Mouse (Mus musculus): Measurements from ENCODE around the gene Rai1. TPM values are rescaled to one million over a fixed set of nuclear protein-coding genes. Genes with fewer than 3 reads are reported as not detected.

The Rai1 gene
- total and polyA plus RNA-seq, 3 experiments = 26.3 to 101 (median 56.7) TPM

DNA sequence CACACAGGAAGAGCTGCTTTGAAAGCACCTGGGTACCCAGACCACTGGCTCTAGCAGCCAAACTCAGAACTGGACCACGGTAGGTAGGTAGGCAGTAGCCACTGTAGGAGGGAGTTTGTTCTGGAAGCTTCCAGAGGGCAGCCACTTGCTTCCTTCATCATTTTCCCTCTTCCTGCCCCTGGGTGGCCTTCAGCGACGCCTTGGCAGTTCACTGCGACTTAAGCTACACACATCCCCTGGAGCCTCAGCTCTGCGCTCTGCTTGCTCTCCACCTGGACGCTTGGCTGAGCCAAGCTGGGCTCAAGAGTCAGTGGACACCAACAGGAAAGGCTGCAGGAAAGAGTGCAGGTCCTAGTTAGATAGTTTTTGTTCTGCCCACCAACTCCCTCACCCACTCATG, 73.2 kb downstream of the Rai1 start:
- no peak overlapping the region for H3K27ac ChIP-seq (ENCODE audit: control insufficient read depth, low read depth, low read length)
- H3K79me2 ChIP-seq (ENCODE audit: control insufficient read depth, insufficient read depth, low read length, poor library complexity) = no peaks in the 10 kb centered on the region
- DNase-seq (ENCODE audit: low read depth, low spot score) = no peak
- no peak overlapping the region for H3K9ac ChIP-seq (ENCODE audit: control insufficient read depth, low read depth, low read length, poor library complexity, severe bottlenecking)
- no peak for TF ChIP-seq NELFE (IDR thresholded peaks at IDR 0.05; ENCODE audit: low read depth, low read length)
- TF ChIP-seq TCF12 (IDR thresholded peaks at IDR 0.05; ENCODE audit: low read depth, low read length) = no peak
- no peak for TF ChIP-seq HCFC1 (IDR thresholded peaks at IDR 0.05; ENCODE audit: low read depth, low read length)
- TF ChIP-seq TBP (IDR thresholded peaks at IDR 0.05; ENCODE audit: low read depth, low read length) = no peak
- TF ChIP-seq UBTF (IDR thresholded peaks at IDR 0.05; ENCODE audit: borderline replicate concordance, insufficient read depth, low read depth, low read length) = no peak
- no peak for TF ChIP-seq GABPA (IDR thresholded peaks at IDR 0.05; ENCODE audit: low read depth, low read length)
- no peak for TF ChIP-seq CHD1 (IDR thresholded peaks at IDR 0.05; ENCODE audit: low read depth, low read length)
- TF ChIP-seq SMC3 (IDR thresholded peaks at IDR 0.05; ENCODE audit: low read depth, low read length) = no peak
- TF ChIP-seq BHLHE40 (IDR thresholded peaks at IDR 0.05; ENCODE audit: borderline replicate concordance, low read depth, low read length) = no peak
- no peak for TF ChIP-seq MYC (IDR thresholded peaks at IDR 0.05; ENCODE audit: low read depth, low read length)
- TF ChIP-seq CTCF (IDR thresholded peaks at IDR 0.05 in 2 of 3, conservative IDR thresholded peaks at IDR 0.05 in 1 of 3; ENCODE audit: control insufficient read depth in 1 of 3, insufficient read depth in 1 of 3, low read depth in 2 of 3, low read length in 3 of 3, poor library complexity in 1 of 3, severe bottlenecking in 1 of 3) = no peak
- no peak for TF ChIP-seq MAFK (IDR thresholded peaks at IDR 0.05; ENCODE audit: borderline replicate concordance, low read depth, low read length)
- no peak for TF ChIP-seq ETS1 (IDR thresholded peaks at IDR 0.05; ENCODE audit: low read depth, low read length)
- no peak for TF ChIP-seq MAZ (IDR thresholded peaks at IDR 0.05; ENCODE audit: low read depth, low read length)
- TF ChIP-seq POLR2AphosphoS5 (IDR thresholded peaks at IDR 0.05; ENCODE audit: borderline replicate concordance, low read depth, low read length) = no peak
- no peak for TF ChIP-seq ZMIZ1 (IDR thresholded peaks at IDR 0.05; ENCODE audit: low read depth, low read length)
- no peak for TF ChIP-seq ZNF384 (IDR thresholded peaks at IDR 0.05; ENCODE audit: low read depth, low read length)
- TF ChIP-seq CHD2 (IDR thresholded peaks at IDR 0.05; ENCODE audit: low read length) = no peak
- no peak for TF ChIP-seq RCOR1 (IDR thresholded peaks at IDR 0.05; ENCODE audit: low read depth, low read length)
- TF ChIP-seq MXI1 (IDR thresholded peaks at IDR 0.05; ENCODE audit: low read depth, low read length) = no peak
- peaks cover 2 to 3% of the 10 kb centered on the region in 2 experiments; a peak in 1 of 4 replicates for H3K36me3 ChIP-seq (ENCODE audit: control insufficient read depth in 1 of 2, insufficient read depth in 2 of 2, low read length in 2 of 2)
- H3K9me3 ChIP-seq (replicated peaks; ENCODE audit: insufficient read depth, low read length) = no peaks in the 10 kb centered on the region
- H3K27me3 ChIP-seq (ENCODE audit: control insufficient read depth in 1 of 2, insufficient read depth in 2 of 2, low read length in 2 of 2) = no peaks in the 10 kb centered on the region
- no peaks in the 10 kb centered on the region; a peak in 1 of 4 replicates for H3K4me1 ChIP-seq (ENCODE audit: control insufficient read depth in 1 of 2, insufficient read depth in 2 of 2, low read length in 2 of 2)
- H3K4me3 ChIP-seq (ENCODE audit: control insufficient read depth in 1 of 2, insufficient read depth in 1 of 2, low read depth in 2 of 2, low read length in 2 of 2) = no peak overlapping the region

DNA sequence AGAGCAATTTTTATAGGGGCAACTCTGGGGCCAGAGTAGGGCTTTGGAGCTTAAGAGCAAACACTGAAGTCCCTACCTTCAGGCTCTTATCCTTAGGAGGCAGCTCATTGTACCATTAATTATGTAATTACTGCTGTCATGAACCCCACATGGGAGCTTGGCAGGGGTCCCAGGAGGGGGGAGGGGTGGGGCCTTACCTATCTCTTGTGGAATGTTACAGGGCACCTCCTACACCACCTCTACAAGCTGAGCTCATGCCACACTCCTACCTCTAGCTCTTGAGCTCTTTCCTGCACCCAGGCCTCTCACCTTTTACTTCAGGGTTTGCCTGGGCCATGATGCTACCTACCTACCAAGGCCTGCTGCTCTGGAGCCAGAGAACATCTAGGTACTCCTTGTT, 73.7 kb downstream of the Rai1 start:
- peaks cover 2 to 3% of the 10 kb centered on the region in 2 experiments; a peak in 1 of 4 replicates for H3K36me3 ChIP-seq (ENCODE audit: control insufficient read depth in 1 of 2, insufficient read depth in 2 of 2, low read length in 2 of 2)
- no peak overlapping the region for H3K27ac ChIP-seq (ENCODE audit: control insufficient read depth, low read depth, low read length)
- no peak overlapping the region for H3K9ac ChIP-seq (ENCODE audit: control insufficient read depth, low read depth, low read length, poor library complexity, severe bottlenecking)
- no peak overlapping the region for H3K4me3 ChIP-seq (ENCODE audit: control insufficient read depth in 1 of 2, insufficient read depth in 1 of 2, low read depth in 2 of 2, low read length in 2 of 2)
- DNase-seq (ENCODE audit: low read depth, low spot score) = peak; percentile 33
- no peaks in the 10 kb centered on the region for H3K9me3 ChIP-seq (replicated peaks; ENCODE audit: insufficient read depth, low read length)
- no peaks in the 10 kb centered on the region for H3K79me2 ChIP-seq (ENCODE audit: control insufficient read depth, insufficient read depth, low read length, poor library complexity)
- TF ChIP-seq MYB (IDR thresholded peaks at IDR 0.05; ENCODE audit: low read depth, low read length) (no peak), ETS1 (IDR thresholded peaks at IDR 0.05; ENCODE audit: low read depth, low read length) (0 out of 2 replicates have a peak, but pooled peaks have one; percentile 35)
- no peaks in the 10 kb centered on the region for H3K27me3 ChIP-seq (ENCODE audit: control insufficient read depth in 1 of 2, insufficient read depth in 2 of 2, low read length in 2 of 2)
- H3K4me1 ChIP-seq (ENCODE audit: control insufficient read depth in 1 of 2, insufficient read depth in 2 of 2, low read length in 2 of 2) = no peaks in the 10 kb centered on the region; a peak in 1 of 4 replicates

Measured in MEL (cell line).